17 mouse cellular contexts compared by ENCODE assay signal in the genomic region with DNA sequence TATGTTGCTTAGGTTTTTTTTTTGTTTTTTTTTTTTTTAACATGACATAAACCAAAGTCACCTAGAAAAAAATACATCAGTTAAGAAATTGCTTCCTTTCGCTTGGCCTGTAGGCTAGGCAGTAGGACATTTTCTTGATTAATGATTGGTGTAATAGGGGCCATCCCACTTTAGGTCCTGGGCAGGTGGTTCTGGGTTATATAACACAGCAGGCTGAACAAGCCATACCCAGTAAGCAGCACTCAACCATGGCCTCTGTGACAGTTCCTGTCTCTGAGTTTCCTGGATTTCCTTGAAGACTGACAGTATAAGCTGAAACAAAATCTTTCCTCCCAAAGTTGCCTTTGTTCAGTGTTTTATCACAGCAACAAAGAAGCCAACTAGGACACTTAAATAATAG.
"Had no signal": no experiment of that assay in that cellular context is flagged by ENCODE, and none has a peak within 500 bp of the region (broad histone marks: within the 10 kb centered on the region; RNA-seq: fewer than 3 reads in every experiment).

No protein-coding gene starts in this region.

- ATAC-seq: lung, postnatal 0 days had no signal

- DNase-seq: lung, adult 2 months; lung, postnatal 14 days; lung, postnatal 36 days; right cerebral cortex, postnatal 14 days; thymus, adult 2 months; thymus, postnatal 25 days; thymus, postnatal 4 days had no signal

- H3K4me2 ChIP-seq: lung, embryonic 15.5 days; midbrain, embryonic 11.5 days; midbrain, embryonic 13.5 days; midbrain, embryonic 15.5 days; neural tube, embryonic 12.5 days; stomach, embryonic 15.5 days had no signal

- H3K36me3 ChIP-seq: lung, embryonic 15.5 days; midbrain, embryonic 13.5 days; midbrain, embryonic 15.5 days; neural tube, embryonic 12.5 days; stomach, embryonic 15.5 days had no signal

- H3K27ac ChIP-seq: lung, embryonic 15.5 days; macrophage; midbrain, embryonic 13.5 days; midbrain, embryonic 15.5 days; neural tube, embryonic 12.5 days; stomach, embryonic 15.5 days; stomach, postnatal 0 days had no signal

- H3K9ac ChIP-seq: lung, embryonic 15.5 days; midbrain, embryonic 13.5 days; midbrain, embryonic 15.5 days; neural tube, embryonic 12.5 days; stomach, embryonic 15.5 days had no signal

- H3K27me3 ChIP-seq: lung, embryonic 15.5 days; midbrain, embryonic 13.5 days; midbrain, embryonic 15.5 days; neural tube, embryonic 12.5 days; stomach, embryonic 15.5 days had no signal

- H3K9me3 ChIP-seq: lung, embryonic 15.5 days; midbrain, embryonic 13.5 days; midbrain, embryonic 15.5 days; neural tube, embryonic 12.5 days; stomach, embryonic 15.5 days had no signal

- H3K4me3 ChIP-seq: lung, embryonic 15.5 days; megakaryocyte, embryonic 14.5 days; midbrain, embryonic 13.5 days; midbrain, embryonic 15.5 days; neural tube, embryonic 12.5 days; stomach, embryonic 15.5 days had no signal

- H3K4me1 ChIP-seq: lung, embryonic 15.5 days; megakaryocyte, embryonic 14.5 days; midbrain, embryonic 15.5 days; stomach, embryonic 15.5 days had no signal
